Comparison of ENCODE assay signal across 24 mouse cellular contexts in the genomic region with DNA sequence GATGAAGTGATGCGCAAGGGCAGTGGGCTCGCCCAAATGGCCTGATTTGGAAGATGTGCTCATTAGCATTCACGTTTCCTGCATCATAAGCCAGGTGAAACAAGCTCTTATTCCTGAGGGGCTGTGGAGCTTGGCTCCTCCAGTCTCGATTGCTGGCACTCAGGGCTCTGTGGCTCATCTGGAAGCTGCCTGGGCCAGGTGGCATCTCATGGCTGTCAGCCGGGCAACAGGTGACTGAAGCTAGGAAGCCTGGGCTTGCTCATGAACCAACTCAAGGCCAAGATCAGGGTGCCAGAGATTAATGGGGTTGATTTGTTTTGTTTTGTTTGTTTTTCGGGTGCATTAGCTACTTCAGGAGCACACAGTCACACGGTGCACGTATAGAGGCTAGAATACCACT. TPM values are rescaled to one million over a fixed set of nuclear protein-coding genes. Genes with fewer than 3 reads are reported as not detected.
A peak's percentile ranks its signal among the peaks of the same experiment; 100 is the strongest.
DNase-seq lines count a peak whose midpoint lies in the region; ATAC-seq and TF ChIP-seq lines count a peak whose summit lies in the region.
"Had no signal": no experiment of that assay in that cellular context is flagged by ENCODE, and none has a peak within 500 bp of the region (broad histone marks: within the 10 kb centered on the region; RNA-seq: fewer than 3 reads in every experiment).

No protein-coding gene starts in this region.

- H3K27ac ChIP-seq in stomach, embryonic 16.5 days (ENCODE audit: low read length): no peak overlapping the region
- H3K27ac ChIP-seq in stomach, postnatal 0 days (replicated peaks): no peak overlapping the region
- H3K27ac ChIP-seq: embryonic facial prominence, embryonic 10.5 days; forebrain, embryonic 13.5 days; heart, embryonic 13.5 days; hindbrain, embryonic 12.5 days had no signal

- H3K4me1 ChIP-seq in stomach, embryonic 16.5 days (ENCODE audit: control insufficient read depth, insufficient read depth, low read length): no peaks in the 10 kb centered on the region
- no peaks in the 10 kb centered on the region for H3K4me1 ChIP-seq in stomach, postnatal 0 days (replicated peaks; ENCODE audit: control insufficient read depth, insufficient read depth)
- H3K4me1 ChIP-seq: embryonic facial prominence, embryonic 10.5 days; forebrain, embryonic 13.5 days; heart, embryonic 13.5 days; hindbrain, embryonic 12.5 days had no signal

- ATAC-seq in stomach, embryonic 16.5 days (ENCODE audit: insufficient read depth, low FRiP score): 0 out of 2 replicates have a peak, but pooled peaks have one; percentile 17
- ATAC-seq in stomach, postnatal 0 days (ENCODE audit: low FRiP score, low TSS enrichment): no peak
- ATAC-seq: forebrain, embryonic 13.5 days; inflammation-experienced regulatory T-cells, adult 6 months; intestine, postnatal 0 days had no signal

- DNase-seq in cerebellum, adult 18-20 months: peak; percentile 42 to 63
- DNase-seq in cerebellum, adult 11-12 months: no peak
- no peak for DNase-seq in stomach, postnatal 0 days (ENCODE audit: low spot score)
- DNase-seq in cerebellum, postnatal 14 days: peak; percentile 71 to 76
- no peak for DNase-seq in c-Kit-positive CD71-positive TER-119-positive erythroid progenitor cells, embryonic 14.5 days (ENCODE audit: low spot score)
- DNase-seq in adipocyte (ENCODE audit: low spot score): no peak
- DNase-seq: adrenal gland, adult 8-10 months; adrenal gland, postnatal 36 days; gastrocnemius, postnatal 36 days; heart, adult 11 months; heart, postnatal 36 days; kidney, adult 8-10 months had no signal

- H3K36me3 ChIP-seq in stomach, embryonic 16.5 days (ENCODE audit: control insufficient read depth, insufficient read depth, low read length): peaks cover 13% of the 10 kb centered on the region; the same call in 1 of the 2 replicates
- peaks cover 27% of the 10 kb centered on the region for H3K36me3 ChIP-seq in stomach, postnatal 0 days (ENCODE audit: control insufficient read depth, insufficient read depth, low read length)

- no peak overlapping the region for H3K4me3 ChIP-seq in stomach, embryonic 16.5 days (replicated peaks; ENCODE audit: low read length)
- H3K4me3 ChIP-seq in stomach, postnatal 0 days (ENCODE audit: low read depth, low read length): no peak overlapping the region
- H3K4me3 ChIP-seq: embryonic facial prominence, embryonic 10.5 days; forebrain, embryonic 13.5 days; heart, embryonic 13.5 days; hindbrain, embryonic 12.5 days had no signal

- no peak for TF ChIP-seq CTCF in stomach, postnatal 0 days (IDR thresholded peaks at IDR 0.05; ENCODE audit: low read depth)

- no peaks in the 10 kb centered on the region for H3K27me3 ChIP-seq in stomach, embryonic 16.5 days (ENCODE audit: control insufficient read depth, insufficient read depth, low read length)
- H3K27me3 ChIP-seq in stomach, postnatal 0 days (ENCODE audit: control insufficient read depth, insufficient read depth, low read length): no peaks in the 10 kb centered on the region
- H3K27me3 ChIP-seq: forebrain, embryonic 13.5 days; heart, embryonic 13.5 days; hindbrain, embryonic 12.5 days had no signal

- H3K4me2 ChIP-seq in stomach, embryonic 16.5 days (ENCODE audit: low read depth, low read length): no peak overlapping the region
- no peak overlapping the region for H3K4me2 ChIP-seq in stomach, postnatal 0 days (replicated peaks; ENCODE audit: low read depth)
- H3K4me2 ChIP-seq: forebrain, embryonic 13.5 days; heart, embryonic 13.5 days; hindbrain, embryonic 12.5 days had no signal

- no peaks in the 10 kb centered on the region for H3K9me3 ChIP-seq in stomach, embryonic 16.5 days (replicated peaks; ENCODE audit: control insufficient read depth, low read length)
- H3K9me3 ChIP-seq in stomach, postnatal 0 days (ENCODE audit: control insufficient read depth, low read length): no peaks in the 10 kb centered on the region
- H3K9me3 ChIP-seq: embryonic facial prominence, embryonic 10.5 days; forebrain, embryonic 13.5 days; heart, embryonic 13.5 days; hindbrain, embryonic 12.5 days had no signal

- no peak overlapping the region for H3K9ac ChIP-seq in stomach, embryonic 16.5 days (ENCODE audit: low read length)
- H3K9ac ChIP-seq in stomach, postnatal 0 days (ENCODE audit: low read length): no peak overlapping the region
- H3K9ac ChIP-seq: forebrain, embryonic 13.5 days; heart, embryonic 13.5 days; hindbrain, embryonic 12.5 days had no signal

- WGBS in stomach, embryonic 16.5 days: 85% methylated on average over 8 of the region's 8 CpGs
- 78% methylated on average over 8 of the region's 8 CpGs for WGBS in stomach, postnatal 0 days

- no peak for TF ChIP-seq EP300 in stomach, postnatal 0 days (optimal IDR thresholded peaks at IDR 0.05)

RNA-seq across cellular contexts. Expression of a gene that starts 13.2 kb away (rescaled TPM):
- polyA plus RNA-seq in stomach, embryonic 16.5 days (2015; fragmentation: Nextera tagmentation; extraction: Ambion mirVana): 135 and 136 TPM in 2 replicates
- 143 TPM in 2 replicates for polyA plus RNA-seq in stomach, postnatal 0 days (2015; fragmentation: Nextera tagmentation; extraction: Ambion mirVana)

RNA-seq across cellular contexts. Expression of a gene that starts 16.7 kb away (rescaled TPM):
- polyA plus RNA-seq in stomach, embryonic 16.5 days (2015; fragmentation: Nextera tagmentation; extraction: Ambion mirVana): 10.2 and 12.1 TPM in 2 replicates
- polyA plus RNA-seq in stomach, postnatal 0 days (2015; fragmentation: Nextera tagmentation; extraction: Ambion mirVana): 5.8 and 6.1 TPM in 2 replicates

RNA-seq across cellular contexts. Expression of a gene that starts 33.9 kb away (rescaled TPM):
- polyA plus RNA-seq in stomach, embryonic 16.5 days (2015; fragmentation: Nextera tagmentation; extraction: Ambion mirVana): 126 and 143 TPM in 2 replicates
- polyA plus RNA-seq in stomach, postnatal 0 days (2015; fragmentation: Nextera tagmentation; extraction: Ambion mirVana): 65.0 and 69.6 TPM in 2 replicates

RNA-seq across cellular contexts. Expression of a gene that starts 49.3 kb away (rescaled TPM):
- not detected in 2 replicates for polyA plus RNA-seq in stomach, embryonic 16.5 days (2015; fragmentation: Nextera tagmentation; extraction: Ambion mirVana)
- polyA plus RNA-seq in stomach, postnatal 0 days (2015; fragmentation: Nextera tagmentation; extraction: Ambion mirVana): not detected in 2 replicates
- polyA plus RNA-seq: brain, embryonic 14.5 days; C2C12; embryonic facial prominence, embryonic 10.5 days; embryonic facial prominence, embryonic 14.5 days; forebrain, embryonic 13.5 days; heart, embryonic 13.5 days; heart, postnatal 0 days; hindbrain, embryonic 12.5 days; hindbrain, embryonic 16.5 days; inflammation-experienced regulatory T-cells, adult 6 months; intestine, postnatal 0 days had no signal

Comparison
In these comparisons a context has a peak if more than half of its experiments do, and no peak if none do; other contexts are left out.
1. DNase-seq: peak in cerebellum, adult 18-20 months (2 of 2) and cerebellum, postnatal 14 days (2 of 2); none in cerebellum, adult 11-12 months (single experiment), stomach, postnatal 0 days (single experiment), c-Kit-positive CD71-positive TER-119-positive erythroid progenitor cells, embryonic 14.5 days (single experiment) and adipocyte (single experiment).